Comparison of ENCODE assay signal across 22 mouse cellular contexts in genomic region chr9:44240399-44240798, GRCm38 (mm10). TPM values are rescaled to one million over a fixed set of nuclear protein-coding genes. Genes with fewer than 3 reads are reported as not detected.
"Had no signal": no experiment of that assay in that cellular context is flagged by ENCODE, and none has a peak within 500 bp of the region (broad histone marks: within the 10 kb centered on the region; RNA-seq: fewer than 3 reads in every experiment).

TSS of gene Ccdc153 (plus strand) at chr9:44240676.

- H3K27ac ChIP-seq: limb, embryonic 12.5 days; limb, embryonic 15.5 days; liver, embryonic 14.5 days; lung, embryonic 15.5 days; midbrain, embryonic 12.5 days; midbrain, embryonic 15.5 days; neural tube, embryonic 15.5 days had no signal

- H3K4me1 ChIP-seq: lung, embryonic 15.5 days; midbrain, embryonic 12.5 days; midbrain, embryonic 15.5 days had no signal

- H3K4me2 ChIP-seq: limb, embryonic 12.5 days; limb, embryonic 15.5 days; liver, embryonic 11.5 days; lung, embryonic 15.5 days; midbrain, embryonic 12.5 days; midbrain, embryonic 15.5 days; neural tube, embryonic 15.5 days had no signal

- DNase-seq: kidney, adult 18-20 months; kidney, adult 9 months; kidney, postnatal 14 days; kidney, postnatal 4 days; left cerebral cortex, postnatal 4 days; liver, postnatal 0 days; right cerebral cortex, adult 18-20 months; right cerebral cortex, postnatal 14 days; right cerebral cortex, postnatal 4 days; thymus, postnatal 14 days had no signal

- H3K9ac ChIP-seq: limb, embryonic 12.5 days; limb, embryonic 15.5 days; liver, embryonic 14.5 days; liver, postnatal 0 days; lung, embryonic 15.5 days; midbrain, embryonic 12.5 days; midbrain, embryonic 15.5 days; neural tube, embryonic 15.5 days had no signal

- H3K9me3 ChIP-seq: limb, embryonic 12.5 days; limb, embryonic 15.5 days; lung, embryonic 15.5 days; midbrain, embryonic 12.5 days; midbrain, embryonic 15.5 days; neural tube, embryonic 15.5 days had no signal

- H3K36me3 ChIP-seq: limb, embryonic 12.5 days; limb, embryonic 15.5 days; lung, embryonic 15.5 days; midbrain, embryonic 12.5 days; midbrain, embryonic 15.5 days; neural tube, embryonic 15.5 days had no signal

- H3K4me3 ChIP-seq: limb, embryonic 12.5 days; limb, embryonic 15.5 days; lung, embryonic 15.5 days; midbrain, embryonic 12.5 days; midbrain, embryonic 15.5 days; neural tube, embryonic 15.5 days had no signal

- ATAC-seq: intestine, embryonic 16.5 days; liver, postnatal 0 days; midbrain, embryonic 15.5 days had no signal

- H3K27me3 ChIP-seq: limb, embryonic 15.5 days; midbrain, embryonic 12.5 days; midbrain, embryonic 15.5 days; neural tube, embryonic 15.5 days had no signal

RNA-seq across cellular contexts. Expression of gene Ccdc153, which starts in this region (rescaled TPM):
- polyA plus RNA-seq: intestine, embryonic 16.5 days; kidney, embryonic 16.5 days; limb, embryonic 12.5 days; limb, embryonic 15.5 days; liver, embryonic 11.5 days; liver, embryonic 14.5 days; liver, postnatal 0 days; midbrain, embryonic 12.5 days; midbrain, embryonic 15.5 days; neural tube, embryonic 11.5 days; neural tube, embryonic 15.5 days; stomach, embryonic 14.5 days had no signal
